16 mouse cellular contexts compared by ENCODE assay signal in the genomic region with DNA sequence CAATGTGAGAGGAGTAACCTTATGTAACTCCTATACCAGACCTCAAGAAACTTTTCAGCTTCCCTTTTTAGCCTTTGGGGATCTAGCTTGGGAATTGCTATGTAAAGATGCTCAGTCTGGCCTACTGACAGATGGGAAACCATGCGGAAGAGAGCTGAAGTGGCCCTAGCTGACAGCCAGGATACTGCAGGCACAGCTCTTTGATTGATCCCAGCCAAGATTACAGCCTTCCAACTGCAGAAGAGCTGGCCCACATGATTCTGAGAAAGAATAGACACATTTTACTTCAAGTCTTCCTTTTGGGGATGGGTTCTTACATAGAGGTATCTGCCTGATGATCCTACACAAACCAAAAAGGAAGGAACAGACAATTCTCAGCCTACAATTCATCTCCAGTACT.
DNase-seq lines count a peak whose midpoint lies in the region; ATAC-seq and TF ChIP-seq lines count a peak whose summit lies in the region.
"Had no signal": no experiment of that assay in that cellular context is flagged by ENCODE, and none has a peak within 500 bp of the region (broad histone marks: within the 10 kb centered on the region; RNA-seq: fewer than 3 reads in every experiment).

No protein-coding gene starts in this region.

- peak; percentile 27 to 37 for DNase-seq in frontal cortex, adult 2 months (ENCODE audit: extremely low spot score in 1 of 2, low spot score in 1 of 2)
- DNase-seq in frontal cortex, postnatal 10 days (ENCODE audit: low spot score in 2 of 2): no peak
- DNase-seq in lung, embryonic 14.5 days: no peak
- DNase-seq in lung, postnatal 4 days: no peak
- peak; percentile 48 for DNase-seq in cerebellum, adult 8-10 months
- peak; percentile 51 for DNase-seq in retina, embryonic 14.5 days (ENCODE audit: low spot score)
- DNase-seq in gastrocnemius, postnatal 14 days: no peak
- DNase-seq: B cell, adult 2 months; kidney, postnatal 10 days; thymus, postnatal 36 days had no signal

- H3K4me2 ChIP-seq in lung, embryonic 14.5 days: no peak overlapping the region
- H3K4me2 ChIP-seq in forebrain, embryonic 12.5 days: no peak overlapping the region
- H3K4me2 ChIP-seq: hindbrain, embryonic 15.5 days; liver, embryonic 11.5 days had no signal

- no peaks in the 10 kb centered on the region for H3K27me3 ChIP-seq in lung, embryonic 14.5 days (ENCODE audit: insufficient read depth, low read length)
- no peaks in the 10 kb centered on the region for H3K27me3 ChIP-seq in forebrain, embryonic 12.5 days
- H3K27me3 ChIP-seq: hindbrain, embryonic 15.5 days had no signal

- no peak overlapping the region for H3K9ac ChIP-seq in lung, embryonic 14.5 days
- H3K9ac ChIP-seq in forebrain, embryonic 12.5 days: no peak overlapping the region
- H3K9ac ChIP-seq: hindbrain, embryonic 15.5 days had no signal

- no peak overlapping the region for H3K27ac ChIP-seq in lung, embryonic 14.5 days (ENCODE audit: low read depth)
- H3K27ac ChIP-seq in forebrain, embryonic 12.5 days: no peak overlapping the region
- H3K27ac ChIP-seq: hindbrain, embryonic 15.5 days; macrophage had no signal

- H3K36me3 ChIP-seq in lung, embryonic 14.5 days (ENCODE audit: insufficient read depth): no peaks in the 10 kb centered on the region
- H3K36me3 ChIP-seq in forebrain, embryonic 12.5 days (replicated peaks): no peaks in the 10 kb centered on the region
- H3K36me3 ChIP-seq: G1E; hindbrain, embryonic 15.5 days had no signal

- peak; percentile 21; the same call in 1 of the 2 replicates for ATAC-seq in lung, embryonic 14.5 days (ENCODE audit: insufficient read depth)
- ATAC-seq in forebrain, embryonic 12.5 days (ENCODE audit: low FRiP score): no peak
- ATAC-seq: midbrain, embryonic 16.5 days had no signal

- 43% methylated on average over 1 of the region's 1 CpGs for WGBS in lung, embryonic 14.5 days
- 67% methylated on average over 1 of the region's 1 CpGs for WGBS in forebrain, embryonic 12.5 days

- intact Hi-C loops in gastrocnemius, postnatal 14 days (cut with DNase I; ENCODE audit: low total_unique reads): no loop called here

- H3K9me3 ChIP-seq in lung, embryonic 14.5 days (ENCODE audit: low read depth, low read length): no peaks in the 10 kb centered on the region
- no peaks in the 10 kb centered on the region for H3K9me3 ChIP-seq in forebrain, embryonic 12.5 days
- H3K9me3 ChIP-seq: G1E; hindbrain, embryonic 15.5 days had no signal

- no peaks in the 10 kb centered on the region for H3K4me1 ChIP-seq in lung, embryonic 14.5 days (ENCODE audit: insufficient read depth)
- H3K4me1 ChIP-seq in forebrain, embryonic 12.5 days: peaks cover 4% of the 10 kb centered on the region; the same call in 1 of the 2 replicates
- H3K4me1 ChIP-seq: hindbrain, embryonic 15.5 days had no signal

- TF ChIP-seq CTCF in lung, embryonic 14.5 days (IDR thresholded peaks at IDR 0.05; ENCODE audit: low read depth): peak; percentile 16; the same call in 1 of the 2 replicates

- no peak overlapping the region for H3K4me3 ChIP-seq in lung, embryonic 14.5 days (ENCODE audit: low read depth, low read length)
- H3K4me3 ChIP-seq in forebrain, embryonic 12.5 days (replicated peaks): no peak overlapping the region
- H3K4me3 ChIP-seq: hindbrain, embryonic 15.5 days had no signal

Comparison
In these comparisons a context has a peak if more than half of its experiments do, and no peak if none do; other contexts are left out.
1. DNase-seq: peak in frontal cortex, adult 2 months (2 of 2), cerebellum, adult 8-10 months (single experiment) and retina, embryonic 14.5 days (single experiment); none in frontal cortex, postnatal 10 days (0 of 2), lung, embryonic 14.5 days (single experiment), lung, postnatal 4 days (0 of 2) and gastrocnemius, postnatal 14 days (single experiment).